Mouse (Mus musculus) limb, embryonic 12.5 days (tissue): ENCODE results near the gene Aph1c. TPM values are rescaled to one million over a fixed set of nuclear protein-coding genes. Genes with fewer than 3 reads are reported as not detected.

Source experiments
- ATAC-seq: fragments of 200-750 bp; cut with Nextera tagmentation; 2 replicates; pipeline ENCODE4 v1.8.0; 2017; ENCODE audit warnings: low read depth, moderate TSS enrichment; ENCODE audit not compliant: insufficient number of reproducible peaks, insufficient read depth, low FRiP score, low TSS enrichment
- H3K27ac ChIP-seq: fragments of 300-500 bp; sonication (generic); 2 replicates; pipeline ENCODE4 v1.5.1; 2016; ENCODE audit warnings: mild to moderate bottlenecking, moderate library complexity
- H3K27me3 ChIP-seq: fragments of 300-500 bp; sonication (generic); 2 replicates; pipeline ENCODE4 v1.6.1; 2016; ENCODE audit warnings: mild to moderate bottlenecking, moderate library complexity
- H3K36me3 ChIP-seq: fragments of 300-500 bp; sonication (generic); 2 replicates; pipeline ENCODE4 v1.6.1; 2016; ENCODE audit warnings: mild to moderate bottlenecking, moderate library complexity
- H3K4me1 ChIP-seq: fragments of 300-500 bp; sonication (generic); replicated peaks from 2 replicates; pipeline ENCODE4 v1.6.1; 2016
- H3K4me2 ChIP-seq: fragments of 300-500 bp; sonication (generic); 2 replicates; pipeline ENCODE4 v1.6.1; 2016; ENCODE audit warnings: mild to moderate bottlenecking, moderate library complexity
- H3K4me3 ChIP-seq: fragments of 300-500 bp; sonication (generic); replicated peaks from 2 replicates; pipeline ENCODE4 v1.5.1; 2016; ENCODE audit warnings: mild to moderate bottlenecking
- H3K9ac ChIP-seq: fragments of 300-500 bp; sonication (generic); replicated peaks from 2 replicates; pipeline ENCODE4 v1.6.1; 2016; ENCODE audit warnings: mild to moderate bottlenecking, moderate library complexity
- H3K9me3 ChIP-seq: fragments of 300-500 bp; sonication (generic); 2 replicates; pipeline ENCODE4 v1.6.1; 2016; ENCODE audit warnings: mild to moderate bottlenecking, moderate library complexity
- WGBS: fragments of 180-500 bp; shearing (Covaris S2); methylation state at CpG from one replicate; pipeline ENCODE4 v1.1.7; 2016; 5-methylcytosine and 5-hydroxymethylcytosine counted together
- polyA plus RNA-seq: library from polyadenylated mRNA; unstranded; fragments of >200 nt; fragmentation: Nextera tagmentation; extraction: Ambion mirVana; gene quantifications from 2 replicates; pipeline ENCODE4 v1.2.1, GENCODE M21; 2016

Aph1c gene
- polyA plus RNA-seq, 1 experiment from 2014 or later = 1.1 TPM

GRCm38 (mm10) chr9:66872015-66872727, 37.6 kb upstream of the Aph1c start:
- WGBS = 86% methylated on average over 10 of the region's 10 CpGs
- no peak overlapping the region for H3K4me3 ChIP-seq
- no peak overlapping the region for H3K27ac ChIP-seq
- H3K9ac ChIP-seq = no peak overlapping the region
- H3K4me2 ChIP-seq = no peak overlapping the region
- no peaks in the 10 kb centered on the region for H3K27me3 ChIP-seq
- peaks cover 11% of the 10 kb centered on the region for H3K9me3 ChIP-seq
- H3K36me3 ChIP-seq = peaks cover 7% of the 10 kb centered on the region; the same call in 1 of the 2 replicates
- no peaks in the 10 kb centered on the region for H3K4me1 ChIP-seq
- ATAC-seq = no peak

GRCm38 (mm10) chr9:66864708-66865107, 30.2 kb upstream of the Aph1c start:
- H3K4me1 ChIP-seq = peaks cover 17% of the 10 kb centered on the region; the same call in 1 of the 2 replicates
- WGBS = 73% methylated on average over 3 of the region's 3 CpGs
- peaks cover 14% of the 10 kb centered on the region for H3K36me3 ChIP-seq
- H3K9me3 ChIP-seq = no peaks in the 10 kb centered on the region
- no peak for ATAC-seq
- H3K4me3 ChIP-seq = no peak overlapping the region
- no peak overlapping the region for H3K4me2 ChIP-seq
- no peaks in the 10 kb centered on the region for H3K27me3 ChIP-seq
- no peak overlapping the region for H3K27ac ChIP-seq
- no peak overlapping the region for H3K9ac ChIP-seq

GRCm38 (mm10) chr9:66863456-66863855, 28.9 kb upstream of the Aph1c start:
- Histone ChIP-seq H3K36me3 (peaks cover 25% of the 10 kb centered on the region), H3K9me3 (no peaks in the 10 kb centered on the region), H3K4me1 (peaks cover 17% of the 10 kb centered on the region; the same call in 1 of the 2 replicates), H3K4me2 (no peak overlapping the region), H3K27me3 (no peaks in the 10 kb centered on the region), H3K9ac (no peak overlapping the region), H3K27ac (no peak overlapping the region), H3K4me3 (no peak overlapping the region)
- ATAC-seq = no peak
- WGBS = 47% methylated on average over 3 of the region's 3 CpGs

DNA sequence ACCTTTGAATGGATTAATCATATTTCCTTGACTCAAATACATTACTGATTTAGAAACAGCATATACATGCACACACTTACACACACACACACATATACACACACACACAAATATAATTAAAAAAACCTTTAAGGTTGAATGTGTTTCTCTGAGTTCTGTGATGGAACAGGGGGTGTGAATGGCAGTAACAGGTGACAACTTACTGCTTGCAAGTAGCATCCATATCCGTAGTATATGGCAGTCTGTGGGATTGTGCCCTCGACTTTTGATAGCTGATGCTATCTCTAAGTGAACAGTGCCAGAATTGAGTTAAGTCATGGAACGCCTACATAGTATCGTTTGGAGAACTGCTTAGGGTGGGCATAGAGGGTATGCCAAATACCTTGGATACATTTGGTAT, 27.7 kb upstream of the Aph1c start:
- H3K9ac ChIP-seq = no peak overlapping the region
- WGBS = 92% methylated on average over 4 of the region's 4 CpGs
- no peak overlapping the region for H3K4me3 ChIP-seq
- no peak overlapping the region for H3K4me2 ChIP-seq
- ATAC-seq = no peak
- H3K4me1 ChIP-seq = peaks cover 19% of the 10 kb centered on the region; the same call in 1 of the 2 replicates
- H3K36me3 ChIP-seq = peaks cover 31% of the 10 kb centered on the region
- H3K27me3 ChIP-seq = no peaks in the 10 kb centered on the region
- no peaks in the 10 kb centered on the region for H3K9me3 ChIP-seq
- H3K27ac ChIP-seq = no peak overlapping the region

DNA sequence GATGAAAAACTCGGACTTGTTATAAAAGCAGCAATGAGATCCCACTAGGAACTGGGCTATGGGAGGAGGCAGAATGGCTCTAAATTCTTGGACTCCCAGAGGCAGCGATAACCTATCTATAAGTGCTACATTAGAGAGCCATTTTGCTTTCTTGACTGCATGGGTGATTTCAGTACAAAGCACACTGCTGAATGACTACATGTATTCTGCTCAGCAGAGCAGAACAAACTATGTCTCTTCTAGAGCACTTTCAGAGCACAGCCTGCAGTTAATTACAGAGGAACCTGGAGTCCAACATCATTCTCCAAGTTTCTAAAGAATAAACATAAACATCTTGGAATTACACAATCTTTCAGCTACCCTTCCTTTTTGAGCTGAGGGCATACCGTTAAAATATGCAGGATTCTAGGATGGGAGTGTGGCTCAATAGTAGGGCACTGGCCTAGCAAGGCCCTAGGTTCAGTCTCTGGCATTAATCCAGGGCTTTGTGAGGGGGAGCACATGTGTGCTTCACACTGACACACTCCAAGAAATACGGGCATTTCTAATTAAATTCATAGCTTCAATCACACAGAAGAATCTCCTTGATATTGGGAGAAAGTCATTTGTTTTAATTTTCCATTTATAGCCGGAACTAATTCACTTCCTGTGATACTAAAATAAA, 26.7 kb upstream of the Aph1c start:
- no peak for ATAC-seq
- Histone ChIP-seq H3K9me3 (0 out of 2 replicates have a peak, but pooled peaks cover 3% of the 10 kb centered on the region), H3K4me3 (no peak overlapping the region), H3K27me3 (no peaks in the 10 kb centered on the region), H3K4me2 (no peak overlapping the region), H3K9ac (no peak overlapping the region), H3K36me3 (peaks cover 31% of the 10 kb centered on the region), H3K27ac (no peak overlapping the region), H3K4me1 (peaks cover 19% of the 10 kb centered on the region; the same call in 1 of the 2 replicates)
- 80% methylated on average over 5 of the region's 5 CpGs for WGBS

DNA sequence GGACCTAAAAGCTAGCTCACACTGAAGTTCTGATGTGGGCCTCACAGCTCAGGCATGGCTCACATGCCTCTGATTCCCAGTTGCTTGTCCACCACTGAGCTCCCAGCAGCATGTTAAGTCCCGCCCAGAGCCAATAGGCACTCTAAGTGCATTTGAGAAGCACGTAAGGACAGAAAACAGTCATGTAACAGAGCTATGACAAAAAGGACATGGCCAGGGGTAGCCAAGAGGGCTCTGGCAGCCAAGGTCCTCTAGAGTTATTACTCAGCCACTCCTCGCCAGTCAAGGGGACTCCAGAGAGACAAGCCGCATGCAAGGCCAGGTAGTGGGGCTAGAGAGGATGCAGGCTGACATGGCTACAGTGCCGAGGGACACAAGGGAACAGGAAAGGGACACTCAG, 25.0 kb upstream of the Aph1c start:
- H3K4me3 ChIP-seq = no peak overlapping the region
- H3K9ac ChIP-seq = no peak overlapping the region
- peaks cover 31% of the 10 kb centered on the region for H3K36me3 ChIP-seq
- no peak for ATAC-seq
- no peak overlapping the region for H3K27ac ChIP-seq
- H3K4me1 ChIP-seq = peaks cover 29% of the 10 kb centered on the region
- no peaks in the 10 kb centered on the region for H3K27me3 ChIP-seq
- no peak overlapping the region for H3K4me2 ChIP-seq
- 0 out of 2 replicates have a peak, but pooled peaks cover 3% of the 10 kb centered on the region for H3K9me3 ChIP-seq
- 94% methylated on average over 5 of the region's 5 CpGs for WGBS

- Histone ChIP-seq H3K36me3 (peaks cover 33% of the 10 kb centered on the region), H3K4me1 (peaks cover 14% of the 10 kb centered on the region), H3K9me3 (0 out of 2 replicates have a peak, but pooled peaks cover 3% of the 10 kb centered on the region), H3K4me3 (no peak overlapping the region), H3K27ac (no peak overlapping the region), H3K27me3 (no peaks in the 10 kb centered on the region), H3K9ac (no peak overlapping the region), H3K4me2 (no peak overlapping the region)
- 0 out of 2 replicates have a peak, but pooled peaks have one; percentile 37 for ATAC-seq
- WGBS = 30% methylated on average over 7 of the region's 7 CpGs
These were observed 21.3 kb upstream of the Aph1c start for GRCm38 (mm10) chr9:66855865-66856264.

DNA sequence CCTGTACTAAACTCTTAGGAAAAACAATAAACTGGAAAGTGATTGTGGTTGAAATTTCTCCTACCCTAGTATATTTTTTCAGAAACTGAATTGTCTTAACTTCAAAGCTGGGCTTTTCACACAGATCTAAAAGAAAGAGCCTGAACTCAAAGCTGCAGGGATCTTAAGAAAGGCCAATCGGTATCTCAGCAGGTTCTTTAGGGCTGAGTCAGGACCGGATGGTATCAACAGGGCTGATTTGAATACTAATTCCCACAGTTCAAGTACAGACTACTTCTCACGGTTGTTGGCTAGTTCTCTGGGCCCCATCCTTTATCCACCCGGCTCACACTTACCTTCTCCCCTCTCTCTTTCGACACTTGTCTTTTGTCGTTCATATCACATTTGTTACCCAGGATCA, 18.1 kb upstream of the Aph1c start:
- 58% methylated on average over 6 of the region's 6 CpGs for WGBS
- Histone ChIP-seq H3K9me3 (0 out of 2 replicates have a peak, but pooled peaks cover 3% of the 10 kb centered on the region), H3K4me1 (peaks cover 10% of the 10 kb centered on the region), H3K27ac (no peak overlapping the region), H3K36me3 (peaks cover 17% of the 10 kb centered on the region), H3K9ac (no peak overlapping the region), H3K27me3 (no peaks in the 10 kb centered on the region), H3K4me3 (no peak overlapping the region), H3K4me2 (no peak overlapping the region)
- ATAC-seq = no peak

DNA sequence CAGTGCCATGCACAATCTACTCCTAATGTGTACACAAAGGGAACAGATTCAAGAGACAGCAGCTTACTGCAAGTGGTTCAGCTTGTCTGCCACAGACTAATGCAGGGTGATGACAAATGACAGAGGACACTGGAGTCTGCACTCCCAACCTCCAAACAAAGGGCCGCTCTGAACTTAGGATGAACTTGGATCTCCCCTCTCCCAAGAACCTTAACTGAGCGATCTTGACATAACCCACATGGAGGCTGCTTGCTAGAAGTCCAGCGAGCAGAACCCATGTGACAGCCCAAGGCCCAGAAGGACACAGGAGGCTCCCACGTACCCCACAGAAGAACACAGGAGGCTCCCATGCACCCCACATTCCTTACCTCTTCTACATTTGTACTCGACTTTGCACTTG, 16.4 kb upstream of the Aph1c start:
- no peak for ATAC-seq
- Histone ChIP-seq H3K27ac (no peak overlapping the region), H3K36me3 (peaks cover 33% of the 10 kb centered on the region), H3K4me2 (no peak overlapping the region), H3K9ac (no peak overlapping the region), H3K4me1 (peaks cover 9% of the 10 kb centered on the region), H3K9me3 (no peaks in the 10 kb centered on the region), H3K4me3 (no peak overlapping the region), H3K27me3 (no peaks in the 10 kb centered on the region)
- 91% methylated on average over 5 of the region's 5 CpGs for WGBS

DNA sequence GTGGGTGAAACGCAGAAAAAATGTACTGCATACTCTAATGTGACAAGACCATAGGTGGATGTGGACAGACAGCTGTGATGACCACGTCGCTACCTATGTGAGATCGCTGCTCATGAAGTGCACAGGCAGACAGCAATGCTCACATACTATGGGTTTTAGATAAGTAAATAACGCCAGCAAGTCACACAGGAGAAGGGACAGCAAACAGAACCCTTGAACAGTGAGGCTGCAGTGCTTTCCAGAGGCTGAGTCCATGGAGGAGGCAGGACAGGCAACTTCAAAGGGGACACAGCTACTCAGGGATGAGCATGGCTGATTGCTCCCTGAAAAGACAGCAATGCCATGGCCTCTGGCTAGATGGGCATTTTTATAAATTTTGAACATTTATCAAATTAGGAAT, 12.3 kb upstream of the Aph1c start:
- H3K9me3 ChIP-seq = no peaks in the 10 kb centered on the region
- no peak overlapping the region for H3K9ac ChIP-seq
- no peak overlapping the region for H3K4me2 ChIP-seq
- peaks cover 26% of the 10 kb centered on the region for H3K36me3 ChIP-seq
- no peaks in the 10 kb centered on the region for H3K4me1 ChIP-seq
- no peak for ATAC-seq
- 89% methylated on average over 5 of the region's 5 CpGs for WGBS
- no peaks in the 10 kb centered on the region for H3K27me3 ChIP-seq
- H3K4me3 ChIP-seq = no peak overlapping the region
- H3K27ac ChIP-seq = no peak overlapping the region

DNA sequence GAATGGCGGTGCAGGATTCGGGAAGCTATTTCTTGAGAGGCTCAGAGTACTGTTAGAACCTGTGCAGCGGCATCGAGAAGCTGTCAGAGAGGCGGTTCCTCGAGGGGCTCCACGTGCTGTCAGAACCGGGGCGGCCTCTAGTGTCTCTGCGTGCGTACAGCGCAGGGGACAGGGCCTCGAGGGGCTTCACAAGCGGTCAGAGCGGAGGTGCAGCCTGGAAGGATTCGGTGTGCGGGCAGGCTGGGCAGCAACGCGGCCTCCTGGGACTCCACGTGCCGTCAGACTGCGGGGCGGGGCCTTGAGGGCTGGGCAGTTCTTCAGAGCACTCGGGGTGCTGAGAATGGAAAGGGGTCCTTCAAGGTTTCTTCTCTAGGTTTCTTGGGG, 563 bp upstream of the Aph1c start:
- Histone ChIP-seq H3K27ac (peak overlapping the region; percentile 54; the same call in 1 of the 2 replicates), H3K4me3 (peak overlapping the region; percentile 63), H3K9ac (peak overlapping the region; percentile 50), H3K4me2 (peak overlapping the region; percentile 91), H3K9me3 (no peaks in the 10 kb centered on the region), H3K27me3 (peaks cover 14% of the 10 kb centered on the region), H3K4me1 (peaks cover 14% of the 10 kb centered on the region), H3K36me3 (no peaks in the 10 kb centered on the region)
- WGBS = under 1% methylated on average over 24 of the region's 24 CpGs
- peak; percentile 73; the same call in 1 of the 2 replicates for ATAC-seq
